Mouse (Mus musculus) embryonic fibroblast, embryonic 13.5 days (primary cell): ENCODE measurements around the gene Bicral.

Source experiments
- CTCF ChIP-seq: IDR thresholded peaks from 2 replicates; pipeline ENCODE4 v1.5.1; 2011; ENCODE audit warnings: mild to moderate bottlenecking, control low read depth, low read length, moderate library complexity, borderline replicate concordance; ENCODE audit not compliant: insufficient read depth
- POLR2A ChIP-seq: IDR thresholded peaks from 2 replicates; pipeline ENCODE4 v1.6.1; 2011; ENCODE audit warnings: low read depth, mild to moderate bottlenecking, control low read depth, low read length, moderate library complexity

GRCm38 (mm10) chr17:46884766-46885165, 26.5 kb upstream of the Bicral start:
- no peak for TF ChIP-seq CTCF
- no peak for TF ChIP-seq POLR2A
